Mouse (Mus musculus) cerebellum, postnatal 25 days (tissue): Measurements from ENCODE around the gene Uspl1.

Experiments
- DNase-seq, 2 experiments: peaks; one replicate each; pipeline ENCODE4 v3.0.0; 2021; ENCODE audit warnings: mixed read lengths in 2 of 2

The Uspl1 gene

GRCm38 (mm10) chr5:149215540-149215939 is 31.4 kb downstream of the Uspl1 start:
- no peak for DNase-seq

- no peak for DNase-seq
These were observed 33.6 kb downstream of the Uspl1 start for GRCm38 (mm10) chr5:149217524-149218357.

GRCm38 (mm10) chr5:149219493-149219892 is 35.3 kb downstream of the Uspl1 start:
- DNase-seq, result no peak

DNA sequence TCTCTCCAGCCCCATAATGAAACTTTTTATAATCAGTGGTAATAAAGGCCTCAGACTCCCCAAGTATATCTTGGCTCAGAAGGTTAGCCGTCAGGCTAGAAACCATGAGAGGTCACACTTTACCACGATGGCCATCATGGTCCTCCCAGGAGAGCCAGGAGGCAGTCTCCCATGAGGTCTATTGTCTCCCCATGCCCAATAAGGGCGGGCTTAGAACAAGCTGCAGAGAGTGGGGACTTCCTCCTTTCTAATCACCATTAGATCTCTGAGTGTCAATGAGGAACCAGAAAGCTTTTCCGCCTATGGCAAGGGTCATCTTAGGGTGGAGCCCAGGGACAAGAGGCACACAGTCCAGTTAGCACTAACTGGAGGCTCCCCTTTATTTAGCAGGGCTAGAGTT is 37.2 kb downstream of the Uspl1 start:
- no peak for DNase-seq

GRCm38 (mm10) chr5:149224666-149225065 is 40.5 kb downstream of the Uspl1 start:
- no peak for DNase-seq

GRCm38 (mm10) chr5:149228700-149229618 is 44.8 kb downstream of the Uspl1 start:
- DNase-seq, result peak; percentile 96 to 97

DNA sequence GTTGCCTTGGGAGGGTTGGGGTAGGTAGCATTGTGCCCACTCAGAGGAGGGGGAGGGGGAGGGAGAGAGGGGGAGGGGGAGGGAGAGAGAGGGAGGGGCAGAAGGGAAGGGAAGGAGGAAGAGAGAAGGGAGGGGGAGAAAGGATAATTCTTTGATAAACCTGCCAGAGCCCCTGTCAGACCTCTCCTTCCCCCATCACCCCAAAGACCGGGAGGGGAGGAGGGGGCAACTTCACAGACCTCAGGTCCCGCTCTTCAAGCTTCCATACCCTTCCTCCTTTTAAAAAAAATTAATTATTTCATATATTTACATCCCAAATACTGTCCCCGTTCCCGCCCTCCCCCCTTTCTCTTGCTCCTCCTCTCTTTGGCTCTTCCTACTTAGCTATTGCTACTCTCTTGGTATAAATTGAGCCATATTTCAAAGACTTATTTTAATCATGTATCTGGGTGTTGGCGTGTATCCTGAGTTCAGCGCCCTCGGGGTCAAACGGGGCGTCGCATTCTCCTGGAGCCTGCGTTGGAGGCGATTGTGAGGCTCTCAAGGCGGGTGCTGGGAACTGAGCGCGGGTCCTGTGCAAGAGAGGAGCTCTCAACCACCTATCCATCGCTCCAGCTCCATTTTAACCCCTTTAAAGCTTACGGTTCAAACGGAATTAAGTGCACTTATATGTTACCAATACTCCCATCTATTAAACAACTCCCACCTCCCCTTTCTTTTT is 45.6 kb downstream of the Uspl1 start:
- no peak for DNase-seq

- no peak for DNase-seq
These were observed 50.9 kb downstream of the Uspl1 start for GRCm38 (mm10) chr5:149235002-149235401.

DNA sequence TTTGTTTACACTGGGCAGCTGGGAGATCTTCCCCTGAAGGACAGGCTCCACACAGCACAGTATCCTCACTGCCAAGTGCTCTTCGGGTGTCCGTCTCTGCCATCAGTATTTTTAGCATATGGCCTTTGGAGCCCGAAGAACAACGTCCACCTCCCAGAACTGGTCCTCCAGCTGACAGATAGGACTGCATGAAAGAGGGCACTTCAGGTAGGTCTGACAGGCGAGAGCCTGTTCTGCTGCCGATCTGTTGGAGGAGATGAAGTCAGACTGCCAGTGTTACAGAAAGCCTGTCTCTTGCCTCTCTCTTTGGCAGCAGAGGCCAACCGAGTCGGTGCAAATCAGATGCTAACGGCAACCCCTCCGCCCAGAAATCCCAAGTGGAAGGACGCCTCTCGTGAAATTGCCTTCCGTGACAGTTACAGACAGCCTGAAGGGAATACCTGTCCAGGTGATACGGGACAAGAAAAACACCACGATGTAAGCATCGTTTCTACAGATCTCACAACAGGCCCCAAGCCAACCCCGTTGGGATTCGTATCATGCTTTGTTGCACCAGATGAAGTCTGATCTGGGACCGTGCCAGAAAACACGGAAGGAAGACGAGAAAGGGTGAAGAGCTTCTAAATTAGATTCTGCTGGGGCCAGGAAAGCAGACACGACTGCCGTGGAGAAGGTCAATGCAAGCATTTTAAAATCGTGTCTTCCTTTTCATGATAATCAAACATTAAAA is 53.2 kb downstream of the Uspl1 start:
- peak; percentile 70 to 73 for DNase-seq

GRCm38 (mm10) chr5:149242467-149242866 is 58.3 kb downstream of the Uspl1 start:
- no peak for DNase-seq

GRCm38 (mm10) chr5:149243053-149243452 is 58.9 kb downstream of the Uspl1 start:
- DNase-seq, result no peak

DNA sequence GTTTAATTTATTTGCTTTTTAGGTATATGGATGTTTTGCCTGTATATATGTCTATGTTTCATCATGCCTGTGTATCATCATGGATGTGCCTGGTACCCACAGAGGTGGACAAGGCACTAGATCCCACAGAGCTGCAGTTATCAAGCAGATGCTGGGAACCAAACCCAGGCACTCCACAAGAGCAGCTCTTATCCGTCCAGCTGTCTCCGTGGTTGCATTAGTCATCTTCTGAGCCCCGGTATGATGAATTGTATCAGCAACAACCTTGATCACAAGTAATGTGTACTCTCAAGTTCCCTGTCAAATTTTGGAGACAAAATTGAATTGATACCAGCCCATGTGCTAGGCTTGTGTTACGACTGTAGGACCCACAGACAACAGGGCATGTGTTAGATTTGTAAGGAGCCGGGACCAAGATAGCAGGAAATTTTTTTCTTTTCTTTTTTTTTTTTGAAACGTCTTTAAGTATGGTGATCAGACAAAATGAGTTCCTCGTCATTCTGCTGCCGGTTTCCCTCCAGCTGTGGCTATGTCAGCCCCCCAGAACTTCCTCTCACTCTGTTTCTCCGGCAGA is 61.3 kb downstream of the Uspl1 start:
- DNase-seq, result no peak

GRCm38 (mm10) chr5:149245965-149246470 is 61.9 kb downstream of the Uspl1 start:
- DNase-seq, result no peak

- peak; percentile 50 to 51 for DNase-seq
These were observed 63.1 kb downstream of the Uspl1 start for GRCm38 (mm10) chr5:149247047-149247904.

- no peak for DNase-seq
These were observed 68.2 kb downstream of the Uspl1 start for GRCm38 (mm10) chr5:149252303-149252702.

GRCm38 (mm10) chr5:149253491-149253890 is 69.3 kb downstream of the Uspl1 start:
- no peak for DNase-seq

- DNase-seq, result no peak
These were observed 71.4 kb downstream of the Uspl1 start for GRCm38 (mm10) chr5:149255522-149255921.

- DNase-seq, result no peak
These were observed 73.5 kb downstream of the Uspl1 start for GRCm38 (mm10) chr5:149257518-149258281.

GRCm38 (mm10) chr5:149259093-149259492 is 74.9 kb downstream of the Uspl1 start:
- DNase-seq, result no peak

- DNase-seq, result no peak
These were observed 77.3 kb downstream of the Uspl1 start for GRCm38 (mm10) chr5:149261449-149261848.
